Mouse (Mus musculus): ENCODE data around the gene Trim61.
A peak's percentile ranks its signal among the peaks of the same experiment; 100 is the strongest.
"Not testable (repeated sequence)": the region's sequence is repeated elsewhere in the genome, so short reads cannot be mapped to it uniquely, and the experiment has no call there.

Gene Trim61

GRCm38 (mm10) chr8:65018423-65018822 is at the start of gene Trim61, which contains the start of gene Trim60:
TSS of gene Trim61 (minus strand) at chr8:65018523.
TSS of gene Trim60 (minus strand) at chr8:65018584.
- no peak for DNase-seq (ENCODE audit: low read depth, low spot score)

GRCm38 (mm10) chr8:65067694-65068472 is 49.6 kb upstream of the Trim61 start:
- DNase-seq (ENCODE audit: low read depth, low spot score), result no peak

GRCm38 (mm10) chr8:65067031-65067430 is 48.7 kb upstream of the Trim61 start:
- DNase-seq (ENCODE audit: low read depth, low spot score), result no peak

- DNase-seq (ENCODE audit: low read depth, low spot score), result no peak
Observed at GRCm38 (mm10) chr8:65065622-65066021, 47.3 kb upstream of the Trim61 start.

- DNase-seq (ENCODE audit: low read depth, low spot score), result no peak
Observed at GRCm38 (mm10) chr8:65064071-65064470, 45.7 kb upstream of the Trim61 start.

GRCm38 (mm10) chr8:65062195-65062594 is 43.9 kb upstream of the Trim61 start:
- DNase-seq (ENCODE audit: low read depth, low spot score), result no peak

GRCm38 (mm10) chr8:65056722-65057121 is 38.4 kb upstream of the Trim61 start:
- no peak for DNase-seq (ENCODE audit: low read depth, low spot score)

GRCm38 (mm10) chr8:65053968-65054367 is 35.6 kb upstream of the Trim61 start:
- no peak for DNase-seq (ENCODE audit: low read depth, low spot score)

- no peak for DNase-seq (ENCODE audit: low read depth, low spot score)
Observed at GRCm38 (mm10) chr8:65053554-65053953, 35.2 kb upstream of the Trim61 start.

GRCm38 (mm10) chr8:65047801-65048200 is 29.5 kb upstream of the Trim61 start:
- no peak for DNase-seq (ENCODE audit: low read depth, low spot score)

- DNase-seq (ENCODE audit: low read depth, low spot score), result no peak
Observed at GRCm38 (mm10) chr8:65047193-65047592, 28.9 kb upstream of the Trim61 start.

- peak; percentile 77 for DNase-seq (ENCODE audit: low read depth, low spot score)
Observed at GRCm38 (mm10) chr8:65046565-65046964, 28.2 kb upstream of the Trim61 start.

GRCm38 (mm10) chr8:65037117-65037533 is 18.8 kb upstream of the Trim61 start, which contains the start of gene Apela:
TSS of gene Apela (minus strand) at chr8:65037336.
- no peak for DNase-seq (ENCODE audit: low read depth, low spot score)

GRCm38 (mm10) chr8:65034136-65034535 is 15.8 kb upstream of the Trim61 start:
- DNase-seq (ENCODE audit: low read depth, low spot score), result no peak

GRCm38 (mm10) chr8:65033056-65033455 is 14.7 kb upstream of the Trim61 start:
- DNase-seq (ENCODE audit: low read depth, low spot score), result no peak

- DNase-seq (ENCODE audit: low read depth, low spot score), result no peak
Observed at GRCm38 (mm10) chr8:65032107-65032506, 13.8 kb upstream of the Trim61 start.

GRCm38 (mm10) chr8:65030735-65031485 is 12.6 kb upstream of the Trim61 start:
- DNase-seq (ENCODE audit: low read depth, low spot score), result no peak

- DNase-seq (ENCODE audit: low read depth, low spot score), result no peak
Observed at GRCm38 (mm10) chr8:65029776-65030175, 11.5 kb upstream of the Trim61 start.

GRCm38 (mm10) chr8:65028959-65029686 is 10.8 kb upstream of the Trim61 start:
- DNase-seq (ENCODE audit: low read depth, low spot score), result no peak

- DNase-seq (ENCODE audit: low read depth, low spot score), result no peak
Observed at GRCm38 (mm10) chr8:65022485-65022884, 4.2 kb upstream of the Trim61 start.

GRCm38 (mm10) chr8:65007616-65008015 is 10.7 kb downstream of the Trim61 start:
- not testable (repeated sequence) for DNase-seq (ENCODE audit: low read depth, low spot score)

GRCm38 (mm10) chr8:64998806-64999365 is 19.4 kb downstream of the Trim61 start:
- DNase-seq (ENCODE audit: low read depth, low spot score), result no peak
